In the genomic region with DNA sequence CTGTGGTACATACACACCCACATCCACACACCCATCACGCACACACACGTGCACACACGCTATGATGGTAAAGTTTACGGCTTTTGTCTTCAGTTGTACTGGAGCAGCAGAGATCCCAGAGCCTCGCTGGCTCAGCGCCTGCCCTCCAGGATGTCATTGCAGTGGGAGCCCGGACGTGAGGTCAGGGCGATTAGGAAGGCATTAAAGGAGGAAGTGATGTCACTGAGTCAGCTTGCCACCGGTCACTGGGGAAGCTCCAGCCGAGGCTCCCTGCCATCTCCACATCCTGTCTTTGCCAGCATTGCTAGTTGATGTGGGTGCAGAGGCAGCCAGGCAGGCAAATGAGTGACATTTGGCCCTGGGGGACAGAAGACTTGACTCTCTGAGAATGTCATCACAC, we compare ENCODE assay signal across 8 mouse cellular contexts.
DNase-seq lines count a peak whose midpoint lies in the region; ATAC-seq and TF ChIP-seq lines count a peak whose summit lies in the region.

No protein-coding gene starts in this region.

- 88% methylated on average over 11 of the region's 11 CpGs for WGBS in midbrain, embryonic 11.5 days
- WGBS in midbrain, embryonic 13.5 days, result 91% methylated on average over 11 of the region's 11 CpGs
- 79% methylated on average over 11 of the region's 11 CpGs for WGBS in hindbrain, embryonic 12.5 days

- H3K27me3 ChIP-seq in testis, adult 2 months (ENCODE audit: control insufficient read depth, insufficient read depth, low read length), result no peaks in the 10 kb centered on the region
- no peaks in the 10 kb centered on the region for H3K27me3 ChIP-seq in midbrain, embryonic 11.5 days (ENCODE audit: control insufficient read depth, insufficient read depth, low read length)
- peaks cover 3% of the 10 kb centered on the region; the same call in 1 of the 2 replicates for H3K27me3 ChIP-seq in midbrain, embryonic 13.5 days
- peaks cover 9% of the 10 kb centered on the region; the same call in 1 of the 2 replicates for H3K27me3 ChIP-seq in hindbrain, embryonic 12.5 days

- no peaks in the 10 kb centered on the region for H3K36me3 ChIP-seq in testis, adult 2 months (ENCODE audit: control insufficient read depth, insufficient read depth, low read length)
- H3K36me3 ChIP-seq in midbrain, embryonic 11.5 days (ENCODE audit: control insufficient read depth, insufficient read depth, low read length), result 0 out of 2 replicates have a peak, but pooled peaks cover 2% of the 10 kb centered on the region
- peaks cover 10% of the 10 kb centered on the region for H3K36me3 ChIP-seq in midbrain, embryonic 13.5 days
- peaks cover 7% of the 10 kb centered on the region; the same call in 1 of the 2 replicates for H3K36me3 ChIP-seq in hindbrain, embryonic 12.5 days

- no peak overlapping the region for H3K27ac ChIP-seq in testis, adult 2 months (ENCODE audit: control insufficient read depth, insufficient read depth, low read depth, low read length)
- H3K27ac ChIP-seq in midbrain, embryonic 11.5 days (ENCODE audit: low read depth, low read length), result no peak overlapping the region
- no peak overlapping the region for H3K27ac ChIP-seq in midbrain, embryonic 13.5 days
- H3K27ac ChIP-seq in hindbrain, embryonic 12.5 days, result no peak overlapping the region

- no peak overlapping the region for H3K4me3 ChIP-seq in testis, adult 2 months (ENCODE audit: control insufficient read depth, low read depth, low read length)
- H3K4me3 ChIP-seq in midbrain, embryonic 11.5 days (ENCODE audit: low read depth, low read length), result no peak overlapping the region
- H3K4me3 ChIP-seq in midbrain, embryonic 13.5 days (replicated peaks), result no peak overlapping the region
- H3K4me3 ChIP-seq in hindbrain, embryonic 12.5 days, result no peak overlapping the region

- H3K9me3 ChIP-seq in midbrain, embryonic 11.5 days (ENCODE audit: control insufficient read depth, low read length), result no peaks in the 10 kb centered on the region
- H3K9me3 ChIP-seq in midbrain, embryonic 13.5 days, result no peaks in the 10 kb centered on the region
- no peaks in the 10 kb centered on the region for H3K9me3 ChIP-seq in hindbrain, embryonic 12.5 days (replicated peaks)

- 0 out of 2 replicates have a peak, but pooled peaks have one; percentile 10 for TF ChIP-seq CTCF in testis, adult 2 months (IDR thresholded peaks at IDR 0.05; ENCODE audit: control insufficient read depth, insufficient read depth, insufficient replicate concordance, low read depth, low read length)

- no peak for TF ChIP-seq POLR2A in testis, adult 2 months (IDR thresholded peaks at IDR 0.05; ENCODE audit: control insufficient read depth, low read depth, low read length)

- no peak overlapping the region for H3K4me2 ChIP-seq in midbrain, embryonic 11.5 days
- no peak overlapping the region for H3K4me2 ChIP-seq in midbrain, embryonic 13.5 days (replicated peaks)
- no peak overlapping the region for H3K4me2 ChIP-seq in hindbrain, embryonic 12.5 days (replicated peaks)

- peak; percentile 65 for ATAC-seq in megakaryocyte-erythroid progenitor cell, adult 5-6 weeks (replicated peaks; ENCODE audit: low FRiP score, low TSS enrichment, poor library complexity, severe bottlenecking)
- no peak for ATAC-seq in midbrain, embryonic 11.5 days (ENCODE audit: low FRiP score)
- no peak for ATAC-seq in midbrain, embryonic 13.5 days
- no peak for ATAC-seq in hindbrain, embryonic 12.5 days (ENCODE audit: low FRiP score)

- DNase-seq in testis, postnatal 10 days (ENCODE audit: low spot score), result no peak
- peak; percentile 83 to 86 for DNase-seq in heart, adult 9 months (ENCODE audit: low spot score in 2 of 2)
- DNase-seq in kidney, postnatal 14 days, result peak; percentile 77
- no peak for DNase-seq in midbrain, embryonic 11.5 days (ENCODE audit: low spot score, missing footprints)

- no peaks in the 10 kb centered on the region for H3K4me1 ChIP-seq in testis, adult 2 months (ENCODE audit: control insufficient read depth, insufficient read depth, low read length)
- H3K4me1 ChIP-seq in midbrain, embryonic 11.5 days (ENCODE audit: control insufficient read depth, insufficient read depth, low read length), result no peaks in the 10 kb centered on the region
- H3K4me1 ChIP-seq in midbrain, embryonic 13.5 days (replicated peaks), result peaks cover 21% of the 10 kb centered on the region
- H3K4me1 ChIP-seq in hindbrain, embryonic 12.5 days, result peaks cover 23% of the 10 kb centered on the region

- no peak overlapping the region for H3K9ac ChIP-seq in midbrain, embryonic 11.5 days (ENCODE audit: low read length)
- no peak overlapping the region for H3K9ac ChIP-seq in midbrain, embryonic 13.5 days (replicated peaks)
- H3K9ac ChIP-seq in hindbrain, embryonic 12.5 days, result no peak overlapping the region

Comparison
In these comparisons a context has a peak if more than half of its experiments do, and no peak if none do; other contexts are left out.
1. DNase-seq: peak in heart, adult 9 months (2 of 2) and kidney, postnatal 14 days (single experiment); none in testis, postnatal 10 days (single experiment) and midbrain, embryonic 11.5 days (single experiment).